Mouse (Mus musculus): Measurements from ENCODE around the gene Prss45.
"Not testable (repeated sequence)": the region's sequence is repeated elsewhere in the genome, so short reads cannot be mapped to it uniquely, and the experiment has no call there.

The Prss45 gene

GRCm38 (mm10) chr9:110834411-110834810, at the start of gene Prss45:
Prss45 (plus strand) TSS chr9:110834588.
- DNase-seq (ENCODE audit: low read depth, low spot score) = no peak

GRCm38 (mm10) chr9:110788169-110788568, 46.2 kb upstream of the Prss45 start:
- DNase-seq (ENCODE audit: low read depth, low spot score) = peak; percentile 56

- DNase-seq (ENCODE audit: low read depth, low spot score) = no peak
Observed at GRCm38 (mm10) chr9:110790462-110790861, 43.9 kb upstream of the Prss45 start.

- peak; percentile 90 for DNase-seq (ENCODE audit: low read depth, low spot score)
Observed at GRCm38 (mm10) chr9:110797013-110797412, 37.4 kb upstream of the Prss45 start.

- peak; percentile 25 for DNase-seq (ENCODE audit: low read depth, low spot score)
Observed at GRCm38 (mm10) chr9:110797866-110798265, 36.5 kb upstream of the Prss45 start, which contains the start of gene Prss42. Prss42 (plus strand) TSS chr9:110798166.

GRCm38 (mm10) chr9:110800834-110801479, 33.4 kb upstream of the Prss45 start:
- no peak for DNase-seq (ENCODE audit: low read depth, low spot score)

- DNase-seq (ENCODE audit: low read depth, low spot score) = no peak
Observed at GRCm38 (mm10) chr9:110803294-110803693, 31.1 kb upstream of the Prss45 start.

- DNase-seq (ENCODE audit: low read depth, low spot score) = no peak
Observed at GRCm38 (mm10) chr9:110810051-110810450, 24.3 kb upstream of the Prss45 start.

GRCm38 (mm10) chr9:110813789-110814188, 20.6 kb upstream of the Prss45 start, which contains the start of gene Prss44:
Prss44 (plus strand) TSS chr9:110813994.
- DNase-seq (ENCODE audit: low read depth, low spot score) = peak; percentile 80

- DNase-seq (ENCODE audit: low read depth, low spot score) = not testable (repeated sequence)
Observed at GRCm38 (mm10) chr9:110820546-110820945, 13.8 kb upstream of the Prss45 start.

- no peak for DNase-seq (ENCODE audit: low read depth, low spot score)
Observed at GRCm38 (mm10) chr9:110821436-110821835, 13.0 kb upstream of the Prss45 start.

- DNase-seq (ENCODE audit: low read depth, low spot score) = no peak
Observed at GRCm38 (mm10) chr9:110825426-110825825, 9.0 kb upstream of the Prss45 start.

GRCm38 (mm10) chr9:110825832-110826231, 8.6 kb upstream of the Prss45 start:
- DNase-seq (ENCODE audit: low read depth, low spot score) = no peak

GRCm38 (mm10) chr9:110826390-110826789, 8.0 kb upstream of the Prss45 start, which contains the start of gene Prss43:
Prss43 (plus strand) TSS chr9:110826690.
- no peak for DNase-seq (ENCODE audit: low read depth, low spot score)

- peak; percentile 94 for DNase-seq (ENCODE audit: low read depth, low spot score)
Observed at GRCm38 (mm10) chr9:110833021-110833420, 1.4 kb upstream of the Prss45 start.

- DNase-seq (ENCODE audit: low read depth, low spot score) = no peak
Observed at GRCm38 (mm10) chr9:110834961-110835360, 573 bp downstream of the Prss45 start.

- DNase-seq (ENCODE audit: low read depth, low spot score) = no peak
Observed at GRCm38 (mm10) chr9:110836112-110836511, 1.7 kb downstream of the Prss45 start.

- no peak for DNase-seq (ENCODE audit: low read depth, low spot score)
Observed at GRCm38 (mm10) chr9:110840905-110841304, 6.5 kb downstream of the Prss45 start.

GRCm38 (mm10) chr9:110841438-110841837, 7.0 kb downstream of the Prss45 start:
- DNase-seq (ENCODE audit: low read depth, low spot score) = no peak

- no peak for DNase-seq (ENCODE audit: low read depth, low spot score)
Observed at GRCm38 (mm10) chr9:110844206-110844605, 9.8 kb downstream of the Prss45 start, which contains the start of gene Prss46. Prss46 (plus strand) TSS chr9:110844506.

- peak; percentile 55 for DNase-seq (ENCODE audit: low read depth, low spot score)
Observed at GRCm38 (mm10) chr9:110849162-110849561, 14.8 kb downstream of the Prss45 start.

- DNase-seq (ENCODE audit: low read depth, low spot score) = peak; percentile 84
Observed at GRCm38 (mm10) chr9:110855903-110856302, 21.5 kb downstream of the Prss45 start.

GRCm38 (mm10) chr9:110856920-110857319, 22.5 kb downstream of the Prss45 start:
- peak; percentile 46 for DNase-seq (ENCODE audit: low read depth, low spot score)
